Mouse (Mus musculus): ENCODE results near the gene Gprc5c.

Gene Gprc5c

GRCm38 (mm10) chr11:114843818-114844463 is 7.0 kb upstream of the Gprc5c start:
- DNase-seq: peak; percentile 60

GRCm38 (mm10) chr11:114844464-114845220 is 6.3 kb upstream of the Gprc5c start:
- peak; percentile 53 for DNase-seq

GRCm38 (mm10) chr11:114846336-114846735 is 4.6 kb upstream of the Gprc5c start:
- DNase-seq: no peak

- DNase-seq: no peak
Measured at GRCm38 (mm10) chr11:114847008-114847407, 3.9 kb upstream of the Gprc5c start.

- DNase-seq: no peak
Measured at GRCm38 (mm10) chr11:114849572-114849971, 1.4 kb upstream of the Gprc5c start.

- DNase-seq: peak; percentile 42
Measured at GRCm38 (mm10) chr11:114850066-114850451, 893 bp upstream of the Gprc5c start.

- no peak for DNase-seq
Measured at GRCm38 (mm10) chr11:114851269-114851607, 286 bp downstream of the Gprc5c start.

- DNase-seq: peak; percentile 90
Measured at GRCm38 (mm10) chr11:114851608-114852310, 807 bp downstream of the Gprc5c start.

GRCm38 (mm10) chr11:114852311-114853173 is 1.6 kb downstream of the Gprc5c start:
- DNase-seq: peak; percentile 68

GRCm38 (mm10) chr11:114853174-114853838 is 2.4 kb downstream of the Gprc5c start:
- DNase-seq: peak; percentile 60

- DNase-seq: no peak
Measured at GRCm38 (mm10) chr11:114854581-114854980, 3.6 kb downstream of the Gprc5c start.

- no peak for DNase-seq
Measured at GRCm38 (mm10) chr11:114856125-114856524, 5.2 kb downstream of the Gprc5c start.

- DNase-seq: no peak
Measured at GRCm38 (mm10) chr11:114858641-114859040, 7.7 kb downstream of the Gprc5c start.

GRCm38 (mm10) chr11:114861057-114861456 is 10.1 kb downstream of the Gprc5c start:
- DNase-seq: no peak

- DNase-seq: no peak
Measured at GRCm38 (mm10) chr11:114862687-114863086, 11.7 kb downstream of the Gprc5c start.

GRCm38 (mm10) chr11:114863918-114864420 is 13.0 kb downstream of the Gprc5c start:
- no peak for DNase-seq

GRCm38 (mm10) chr11:114865999-114866398 is 15.0 kb downstream of the Gprc5c start:
- DNase-seq: peak; percentile 68

GRCm38 (mm10) chr11:114866486-114867360 is 15.8 kb downstream of the Gprc5c start:
- peak; percentile 85 for DNase-seq

GRCm38 (mm10) chr11:114867361-114868235 is 16.6 kb downstream of the Gprc5c start:
- DNase-seq: peak; percentile 57

- DNase-seq: no peak
Measured at GRCm38 (mm10) chr11:114868280-114868679, 17.3 kb downstream of the Gprc5c start.
